Mouse (Mus musculus) liver, embryonic 12.5 days (tissue): Measurements from ENCODE around the gene Mmel1. TPM values are rescaled to one million over a fixed set of nuclear protein-coding genes. Genes with fewer than 3 reads are reported as not detected.
A peak's percentile ranks its signal among the peaks of the same experiment; 100 is the strongest.

ENCODE experiments used
- ATAC-seq: fragments of 200-750 bp; cut with Nextera tagmentation; 2 replicates; pipeline ENCODE4 v1.8.0; 2017; ENCODE audit warnings: moderate number of reproducible peaks, mild to moderate bottlenecking, moderate library complexity
- H3K27ac ChIP-seq: fragments of 300-500 bp; sonication (generic); 2 replicates; pipeline ENCODE4 v1.5.1; 2016; ENCODE audit warnings: mild to moderate bottlenecking
- H3K27me3 ChIP-seq: fragments of 300-500 bp; sonication (generic); replicated peaks from 2 replicates; pipeline ENCODE4 v1.6.1; 2016; ENCODE audit warnings: mild to moderate bottlenecking, moderate library complexity
- H3K36me3 ChIP-seq: fragments of 300-500 bp; sonication (generic); 2 replicates; pipeline ENCODE4 v1.6.1; 2016; ENCODE audit warnings: mild to moderate bottlenecking, moderate library complexity
- H3K4me1 ChIP-seq: fragments of 300-500 bp; sonication (generic); 2 replicates; pipeline ENCODE4 v1.6.1; 2016
- H3K4me2 ChIP-seq: fragments of 300-500 bp; sonication (generic); 2 replicates; pipeline ENCODE4 v1.6.1; 2016; ENCODE audit warnings: mild to moderate bottlenecking, moderate library complexity
- H3K4me3 ChIP-seq: fragments of 300-500 bp; sonication (generic); 2 replicates; pipeline ENCODE4 v1.5.1; 2016; ENCODE audit warnings: mild to moderate bottlenecking, moderate library complexity
- H3K9ac ChIP-seq: fragments of 300-500 bp; sonication (generic); 2 replicates; pipeline ENCODE4 v1.6.1; 2016; ENCODE audit warnings: mild to moderate bottlenecking, moderate library complexity
- H3K9me3 ChIP-seq: fragments of 300-500 bp; sonication (generic); replicated peaks from 2 replicates; pipeline ENCODE4 v1.6.1; 2016; ENCODE audit warnings: mild to moderate bottlenecking, moderate library complexity
- WGBS: fragments of 180-500 bp; shearing (Covaris S2); methylation state at CpG from one replicate; pipeline ENCODE4 v1.1.7; 2016; ENCODE audit not compliant: insufficient replicate concordance; 5-methylcytosine and 5-hydroxymethylcytosine counted together
- polyA plus RNA-seq: library from polyadenylated mRNA; unstranded; fragments of >200 nt; fragmentation: Nextera tagmentation; extraction: Ambion mirVana; gene quantifications from 2 replicates; pipeline ENCODE4 v1.2.1, GENCODE M21; 2016

Gene Mmel1
- polyA plus RNA-seq, 1 experiment from 2014 or later = 1.7 TPM

DNA sequence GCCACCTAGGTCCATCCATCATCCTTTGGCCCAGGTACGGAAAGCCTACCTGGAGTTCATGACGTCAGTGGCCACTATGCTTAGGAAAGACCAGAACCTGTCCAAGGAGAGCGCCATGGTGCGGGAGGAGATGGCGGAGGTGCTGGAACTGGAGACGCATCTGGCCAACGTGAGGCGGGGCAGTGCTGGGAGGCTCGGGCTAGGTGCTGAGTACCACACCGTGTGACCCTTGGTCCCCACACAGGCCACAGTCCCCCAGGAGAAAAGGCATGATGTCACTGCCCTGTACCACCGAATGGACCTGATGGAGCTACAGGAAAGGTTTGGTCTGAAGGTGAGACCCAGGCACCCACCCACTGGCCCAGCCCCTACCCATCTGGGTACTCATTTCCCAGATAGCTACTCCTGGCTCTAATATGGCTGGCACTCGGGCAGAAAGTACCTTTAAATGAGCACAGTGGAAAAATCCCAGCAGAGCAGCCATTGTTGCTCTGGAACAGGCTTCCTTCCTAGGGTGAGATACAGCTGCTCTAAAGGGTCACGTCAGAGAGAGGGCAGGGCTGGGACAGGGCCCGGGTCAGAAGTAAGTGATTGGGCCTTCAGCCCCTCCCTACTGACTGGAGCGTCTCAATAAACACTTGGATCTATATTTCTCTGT is 18.3 kb downstream of the Mmel1 start:
- Histone ChIP-seq H3K27ac (no peak overlapping the region), H3K4me2 (no peak overlapping the region), H3K36me3 (no peaks in the 10 kb centered on the region), H3K9ac (no peak overlapping the region), H3K4me3 (no peak overlapping the region), H3K4me1 (peaks cover 5% of the 10 kb centered on the region), H3K27me3 (peaks cover 88% of the 10 kb centered on the region), H3K9me3 (no peaks in the 10 kb centered on the region)
- 67% methylated on average over 15 of the region's 15 CpGs for WGBS
- ATAC-seq = no peak

DNA sequence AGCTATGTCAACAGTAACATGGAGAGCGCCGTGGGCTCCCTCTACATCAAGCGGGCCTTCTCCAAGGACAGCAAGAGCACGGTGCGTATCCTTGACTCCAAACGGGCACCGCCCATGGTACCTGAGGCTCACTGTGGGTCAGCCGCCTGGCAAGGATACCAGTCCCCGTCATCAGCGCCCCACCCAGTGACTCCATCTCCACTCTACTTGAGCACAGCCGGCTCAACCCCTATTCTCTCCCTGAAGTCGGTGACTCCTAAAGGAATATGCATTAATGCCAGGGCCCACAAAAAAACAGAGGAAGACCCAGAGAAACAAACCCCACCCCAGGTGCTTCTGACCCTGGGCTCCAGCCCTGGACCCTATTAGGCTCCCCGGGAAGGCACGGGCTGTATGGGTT is 21.5 kb downstream of the Mmel1 start:
- Histone ChIP-seq H3K27me3 (peaks cover 90% of the 10 kb centered on the region), H3K4me2 (no peak overlapping the region), H3K9ac (no peak overlapping the region), H3K36me3 (no peaks in the 10 kb centered on the region), H3K4me3 (no peak overlapping the region), H3K4me1 (no peaks in the 10 kb centered on the region), H3K9me3 (no peaks in the 10 kb centered on the region), H3K27ac (no peak overlapping the region)
- 81% methylated on average over 14 of the region's 14 CpGs for WGBS
- ATAC-seq = no peak

DNA sequence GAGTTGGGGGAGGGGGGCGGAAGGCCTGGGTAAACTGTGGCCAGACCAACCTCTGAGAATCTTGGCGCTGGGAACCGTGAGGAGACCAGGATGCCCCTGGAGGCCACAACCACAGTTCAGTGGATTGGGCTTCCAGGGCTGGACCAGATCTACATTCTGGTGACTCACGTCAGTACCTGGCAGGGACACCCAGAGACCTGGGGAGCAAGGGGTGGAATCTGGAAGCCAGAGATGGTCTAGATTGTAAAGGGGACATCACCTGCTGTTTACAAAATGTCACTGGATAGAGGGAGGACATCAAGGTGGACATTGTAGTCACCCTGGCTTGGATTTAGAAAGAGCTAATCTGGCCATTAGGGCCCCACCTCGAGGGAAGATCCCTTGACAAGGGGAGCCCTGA is 26.2 kb downstream of the Mmel1 start:
- Histone ChIP-seq H3K4me1 (peaks cover 22% of the 10 kb centered on the region), H3K4me2 (no peak overlapping the region), H3K9me3 (no peaks in the 10 kb centered on the region), H3K4me3 (no peak overlapping the region), H3K36me3 (no peaks in the 10 kb centered on the region), H3K9ac (no peak overlapping the region), H3K27me3 (peaks cover 94% of the 10 kb centered on the region), H3K27ac (no peak overlapping the region)
- ATAC-seq = no peak
- 44% methylated on average over 5 of the region's 5 CpGs for WGBS

DNA sequence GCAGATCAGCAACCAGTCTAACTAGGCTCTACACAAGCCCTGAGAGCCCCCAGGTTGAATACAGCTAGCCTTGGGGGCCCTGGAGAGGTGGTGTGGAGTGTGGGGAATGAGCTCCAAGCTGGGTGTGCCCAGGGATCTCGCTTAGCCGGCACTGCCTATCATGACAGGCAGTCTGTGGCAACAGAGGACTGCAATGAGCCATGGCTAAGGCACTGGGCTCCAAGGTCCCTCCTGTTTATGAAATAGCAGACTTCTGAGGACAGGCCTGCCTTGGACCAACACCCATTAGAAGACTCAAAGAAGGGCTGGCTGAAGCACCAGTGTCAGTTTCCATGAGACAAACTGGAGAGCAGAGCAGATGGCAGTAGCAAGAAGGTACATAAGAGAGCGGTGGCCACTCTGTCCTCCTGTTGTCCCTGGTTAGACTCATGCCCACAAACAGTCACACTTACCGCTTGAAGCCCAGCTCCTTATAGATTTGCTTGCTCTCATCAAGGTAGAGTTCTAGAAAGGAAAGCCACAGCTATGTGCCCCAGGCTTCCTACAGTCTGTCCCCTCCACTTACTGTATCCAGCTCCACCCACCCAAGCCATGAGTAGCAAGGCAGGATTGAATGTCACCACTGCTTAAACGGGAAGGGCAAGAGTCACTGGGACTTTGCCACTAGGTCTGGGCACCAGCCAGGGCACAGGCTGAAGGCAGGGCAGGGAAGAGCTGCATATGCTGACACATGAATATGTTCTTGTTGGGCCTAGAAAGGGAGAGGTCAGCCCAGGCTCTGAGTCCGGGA is 28.5 kb downstream of the Mmel1 start:
- Histone ChIP-seq H3K27ac (no peak overlapping the region), H3K36me3 (no peaks in the 10 kb centered on the region), H3K9me3 (no peaks in the 10 kb centered on the region), H3K4me1 (peaks cover 22% of the 10 kb centered on the region), H3K4me2 (peak overlapping the region; percentile 84), H3K27me3 (peaks cover 79% of the 10 kb centered on the region), H3K4me3 (peak overlapping the region; percentile 52), H3K9ac (peak overlapping the region; percentile 61)
- 57% methylated on average over 6 of the region's 6 CpGs for WGBS
- ATAC-seq = no peak

DNA sequence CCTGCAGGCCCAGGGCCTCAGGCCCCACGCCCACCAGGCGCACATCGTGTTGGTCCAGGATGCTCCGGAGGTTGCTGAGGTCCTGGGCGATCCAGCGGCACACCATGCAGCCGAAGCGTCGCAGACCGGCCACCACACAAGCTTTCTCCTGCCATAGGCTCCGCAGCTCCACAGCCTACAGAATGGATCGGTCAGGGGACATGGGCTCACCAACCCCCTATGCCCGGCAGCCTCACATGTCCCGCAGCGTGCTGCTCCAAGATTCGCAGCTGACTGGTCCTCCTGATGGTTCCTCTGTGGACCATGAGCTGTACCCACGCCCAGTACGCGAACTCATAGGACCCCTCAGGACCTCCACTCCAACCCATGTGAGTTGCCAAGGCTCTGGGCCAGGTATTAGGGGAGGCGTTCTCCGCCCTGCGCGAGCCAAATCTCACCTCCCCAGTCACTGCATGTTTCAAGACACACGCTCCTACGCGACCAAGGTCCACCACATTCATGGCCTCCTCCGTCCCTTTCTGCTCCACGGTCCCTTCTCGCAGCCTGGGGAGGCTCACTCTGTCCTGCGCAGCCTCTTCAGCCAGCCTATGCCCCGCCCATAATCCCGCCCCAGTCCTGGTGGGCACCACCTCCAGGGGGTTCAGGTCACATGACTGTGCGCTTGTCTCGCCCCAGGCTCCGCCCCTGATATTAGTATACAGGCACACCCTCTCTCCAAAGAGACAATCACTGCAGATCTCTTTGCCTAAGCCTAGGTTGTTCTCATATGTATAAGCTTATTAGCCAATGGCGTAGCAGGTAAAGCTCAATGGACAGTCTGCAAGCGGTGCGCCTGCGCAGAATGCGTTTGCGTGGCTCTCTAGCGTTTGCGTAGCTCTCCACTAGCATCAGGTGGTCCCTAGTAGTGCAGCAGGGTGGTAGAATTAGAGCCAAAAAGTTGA is 29.4 kb downstream of the Mmel1 start, which contains the start of gene Fam213b:
Gene Fam213b (minus strand): TSS at position 630 of the 941 bp plus-strand sequence.
- Histone ChIP-seq H3K4me1 (peaks cover 29% of the 10 kb centered on the region), H3K27ac (peak within 1 kb of the TSS; percentile 13; the same call in 1 of the 2 replicates), H3K4me2 (peak within 1 kb of the TSS; percentile 84), H3K9ac (peak within 1 kb of the TSS; percentile 61), H3K9me3 (no peaks in the 10 kb centered on the region), H3K4me3 (peak within 1 kb of the TSS; percentile 52), H3K27me3 (peaks cover 71% of the 10 kb centered on the region), H3K36me3 (no peaks in the 10 kb centered on the region)
- peak; percentile 94 for ATAC-seq
- 10% methylated on average over 43 of the region's 43 CpGs for WGBS

DNA sequence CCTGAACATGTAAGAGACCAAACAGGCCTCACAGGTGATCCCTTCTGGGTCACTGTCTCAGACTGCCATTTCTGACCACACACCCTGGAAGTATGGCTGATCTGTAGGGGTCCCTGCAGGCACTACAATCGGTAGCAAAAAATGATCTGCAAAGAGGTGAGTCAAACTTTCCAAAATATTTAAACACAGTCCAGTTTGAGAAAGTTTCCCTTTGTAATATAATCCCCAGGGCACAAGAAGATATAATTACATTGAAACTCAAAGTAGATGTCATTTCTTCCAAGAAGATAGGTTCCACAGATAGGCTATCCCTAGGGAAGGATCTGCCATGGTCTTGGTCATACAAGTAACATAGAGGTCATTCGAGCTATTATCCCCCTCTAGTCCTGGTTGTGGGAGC is 33.0 kb downstream of the Mmel1 start:
- Histone ChIP-seq H3K27ac (no peak overlapping the region), H3K4me3 (no peak overlapping the region), H3K4me2 (no peak overlapping the region), H3K4me1 (peaks cover 50% of the 10 kb centered on the region), H3K36me3 (no peaks in the 10 kb centered on the region), H3K9ac (no peak overlapping the region), H3K27me3 (peaks cover 35% of the 10 kb centered on the region), H3K9me3 (no peaks in the 10 kb centered on the region)
- no peak for ATAC-seq
- 72% methylated on average over 2 of the region's 2 CpGs for WGBS

DNA sequence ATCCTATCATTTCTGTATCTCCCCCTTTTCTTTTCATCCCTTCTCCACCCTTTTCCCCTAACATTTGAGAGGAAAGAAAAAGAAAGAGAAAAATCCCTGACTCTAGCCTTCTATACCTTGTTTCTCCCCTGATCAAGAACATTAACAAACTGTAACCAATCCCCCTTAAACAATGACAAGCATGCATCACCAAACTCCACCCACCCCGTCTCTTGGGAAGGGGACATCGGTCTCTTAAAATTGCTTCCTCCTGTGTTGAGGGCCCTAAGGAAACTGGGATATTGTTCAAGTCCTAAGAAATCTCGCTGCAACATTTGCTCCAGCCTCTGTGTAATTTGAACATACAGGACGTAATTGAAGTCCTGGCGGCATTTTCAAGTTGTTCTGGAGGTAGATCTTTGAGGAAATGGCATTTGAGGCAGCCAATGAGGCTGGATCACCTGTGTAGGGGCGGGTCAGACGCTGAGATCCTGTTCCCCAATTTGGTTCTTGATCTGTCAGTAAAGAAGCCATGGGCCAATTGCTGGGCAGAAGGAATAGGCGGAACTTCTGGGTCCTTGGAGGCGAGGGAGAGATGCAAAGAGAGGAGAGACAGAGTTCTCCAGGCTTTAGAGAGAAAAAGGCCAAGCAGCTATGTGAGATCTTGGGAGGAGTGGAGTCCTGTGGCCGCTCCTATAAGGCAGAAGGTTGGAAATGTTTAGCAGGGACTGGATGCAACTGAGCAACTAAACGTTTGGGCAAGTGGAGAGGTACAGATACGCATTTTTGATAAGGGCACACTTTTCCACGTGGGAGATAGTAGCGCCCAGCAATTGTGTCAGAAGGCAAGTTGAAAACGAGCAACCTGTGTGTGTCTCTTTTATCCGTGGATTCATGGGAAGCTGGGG is 35.0 kb downstream of the Mmel1 start:
- H3K4me2 ChIP-seq = peak overlapping the region; percentile 81
- peaks cover 20% of the 10 kb centered on the region; the same call in 1 of the 2 replicates for H3K27me3 ChIP-seq
- H3K4me3 ChIP-seq = peak overlapping the region; percentile 63
- H3K36me3 ChIP-seq = 0 out of 2 replicates have a peak, but pooled peaks cover under 1% of the 10 kb centered on the region
- ATAC-seq = peak; percentile 94
- 2% methylated on average over 16 of the region's 16 CpGs for WGBS
- peaks cover 45% of the 10 kb centered on the region for H3K4me1 ChIP-seq
- H3K9me3 ChIP-seq = no peaks in the 10 kb centered on the region
- H3K27ac ChIP-seq = peak overlapping the region; percentile 81
- peak overlapping the region; percentile 76 for H3K9ac ChIP-seq

DNA sequence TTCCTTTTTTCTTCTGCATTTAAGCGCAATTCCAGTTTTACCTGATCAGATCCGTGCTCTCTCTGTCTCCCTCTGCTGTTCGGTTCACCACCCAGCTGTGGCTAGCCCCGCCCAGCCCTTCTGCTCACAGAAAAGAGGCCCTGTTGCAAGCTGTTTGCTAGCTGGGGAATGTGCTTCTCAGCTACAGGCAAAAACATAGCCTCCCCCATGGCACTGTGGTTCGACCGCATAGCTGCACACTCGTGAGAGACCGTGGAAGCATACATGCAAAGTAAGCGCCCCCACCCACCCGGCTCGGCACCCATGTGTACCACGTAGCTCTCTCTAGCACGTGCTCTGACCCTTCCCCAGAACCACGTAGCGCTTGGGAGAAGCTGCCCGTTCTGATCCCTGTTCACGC is 38.4 kb downstream of the Mmel1 start:
- Histone ChIP-seq H3K36me3 (0 out of 2 replicates have a peak, but pooled peaks cover 3% of the 10 kb centered on the region), H3K27me3 (no peaks in the 10 kb centered on the region), H3K4me1 (peaks cover 78% of the 10 kb centered on the region), H3K4me2 (peak overlapping the region; percentile 62), H3K9me3 (no peaks in the 10 kb centered on the region), H3K9ac (peak overlapping the region; percentile 66), H3K4me3 (peak overlapping the region; percentile 21), H3K27ac (peak overlapping the region; percentile 94)
- 38% methylated on average over 17 of the region's 17 CpGs for WGBS
- ATAC-seq = peak; percentile 26; the same call in 1 of the 2 replicates

DNA sequence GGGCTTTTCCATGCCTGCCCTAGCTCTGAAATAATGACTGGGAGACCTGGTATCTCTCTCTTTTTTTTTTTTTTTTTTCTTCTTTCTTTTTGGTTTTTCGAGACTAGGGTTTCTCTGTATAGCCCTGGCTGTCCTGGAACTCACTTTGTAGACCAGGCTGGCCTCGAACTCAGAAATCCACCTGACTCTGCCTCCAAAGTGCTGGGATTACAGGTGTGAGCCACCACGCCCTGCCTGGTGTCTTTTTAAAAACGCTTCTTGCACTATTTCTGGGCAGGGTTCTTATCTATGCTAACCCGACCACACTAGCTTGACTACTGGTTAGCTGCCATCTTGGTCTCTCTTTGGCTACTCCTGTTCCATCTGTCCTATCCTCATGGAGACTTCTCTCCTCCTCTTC is 39.1 kb downstream of the Mmel1 start:
- H3K4me1 ChIP-seq = peaks cover 80% of the 10 kb centered on the region

DNA sequence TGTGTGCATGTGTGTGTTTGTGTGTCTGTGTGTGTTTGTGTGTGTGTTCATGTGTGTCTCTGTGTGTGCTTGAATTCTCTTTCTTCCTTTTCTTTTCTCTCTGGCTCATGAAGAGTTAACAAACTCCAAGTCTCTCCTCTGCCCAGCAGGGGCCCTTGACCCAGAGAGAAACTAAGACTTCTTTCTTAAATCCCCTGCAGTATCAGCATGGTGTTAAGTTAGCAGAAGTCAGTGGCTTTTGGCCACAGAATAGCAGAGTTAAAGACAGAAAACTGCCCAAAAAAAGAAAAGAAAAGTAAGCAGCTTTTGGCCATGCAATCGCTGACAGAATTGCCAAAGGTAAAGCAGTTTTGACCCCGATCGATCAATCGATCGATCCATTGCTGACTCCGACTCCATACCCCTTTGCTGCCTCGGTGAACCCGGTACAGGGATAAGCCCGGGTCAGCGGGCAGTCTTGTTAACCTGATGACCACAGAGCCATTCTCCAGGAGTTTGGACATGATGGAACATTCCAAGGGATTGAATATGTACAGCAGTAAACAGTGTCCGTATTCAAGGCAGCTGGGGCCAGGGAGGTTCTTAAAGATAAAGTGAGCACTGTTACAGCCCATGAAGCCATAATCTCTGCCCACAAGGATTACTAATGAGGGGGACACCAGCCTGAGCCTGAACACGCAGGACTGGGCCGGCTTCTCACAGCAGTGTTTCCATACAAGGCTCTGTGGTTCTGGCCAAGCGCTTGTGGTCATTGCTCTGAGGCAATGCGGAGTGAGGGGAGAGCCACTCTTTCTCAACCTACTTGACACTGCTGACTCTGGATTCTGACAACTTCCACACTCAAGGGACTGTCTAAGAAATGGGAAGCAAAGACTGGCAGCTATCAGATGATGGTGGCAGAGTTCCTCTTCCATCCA is 41.5 kb downstream of the Mmel1 start:
- no peaks in the 10 kb centered on the region for H3K9me3 ChIP-seq
- peak overlapping the region; percentile 63 for H3K4me2 ChIP-seq
- H3K9ac ChIP-seq = peak overlapping the region; percentile 75
- peak; percentile 58 for ATAC-seq
- peaks cover 89% of the 10 kb centered on the region for H3K4me1 ChIP-seq
- H3K27me3 ChIP-seq = no peaks in the 10 kb centered on the region
- WGBS = 30% methylated on average over 15 of the region's 15 CpGs
- H3K36me3 ChIP-seq = peaks cover 26% of the 10 kb centered on the region
- peak overlapping the region; percentile 96 for H3K27ac ChIP-seq
- H3K4me3 ChIP-seq = peak overlapping the region; percentile 10

More for the DNA sequence above, 39.1 kb downstream of the Mmel1 start:
- Histone ChIP-seq H3K9me3 (no peaks in the 10 kb centered on the region), H3K4me2 (peak overlapping the region; percentile 62), H3K27me3 (no peaks in the 10 kb centered on the region), H3K36me3 (0 out of 2 replicates have a peak, but pooled peaks cover 3% of the 10 kb centered on the region), H3K4me3 (no peak overlapping the region), H3K27ac (peak overlapping the region; percentile 94), H3K9ac (peak overlapping the region; percentile 66)
- 43% methylated on average over 5 of the region's 5 CpGs for WGBS
- no peak for ATAC-seq
